12 mouse cellular contexts compared by ENCODE assay signal in the genomic region with DNA sequence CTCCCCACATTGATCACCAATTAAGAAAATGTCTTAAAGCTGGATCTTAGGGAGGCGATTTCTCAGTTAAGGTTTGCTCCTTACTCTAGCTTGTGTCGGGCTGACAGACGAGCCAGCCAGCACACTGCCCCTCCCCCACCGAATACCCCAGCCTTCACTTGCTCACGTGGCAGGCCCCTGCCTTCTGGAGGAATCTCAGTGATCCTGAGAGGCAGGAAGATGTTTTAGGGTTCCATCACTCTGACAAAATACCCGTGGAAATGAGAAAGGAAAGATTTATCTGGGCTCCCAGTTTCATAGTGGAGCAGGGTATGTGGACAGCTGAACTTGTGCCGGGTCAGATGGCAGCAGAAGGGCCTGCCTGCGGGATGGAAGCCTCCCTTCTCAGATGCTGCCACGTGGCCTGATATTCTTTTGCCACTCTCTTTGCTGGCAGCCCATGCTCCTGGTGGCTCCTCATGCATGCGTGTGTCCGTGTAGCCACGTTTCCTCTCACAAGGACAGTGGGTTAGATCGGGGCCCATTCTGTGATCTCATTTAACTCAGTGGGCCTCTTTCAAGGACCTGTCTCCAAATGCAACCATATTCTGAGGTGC. TPM values are rescaled to one million over a fixed set of nuclear protein-coding genes. Genes with fewer than 3 reads are reported as not detected.
A peak's percentile ranks its signal among the peaks of the same experiment; 100 is the strongest.
DNase-seq lines count a peak whose midpoint lies in the region; ATAC-seq and TF ChIP-seq lines count a peak whose summit lies in the region.
"Had no signal": no experiment of that assay in that cellular context is flagged by ENCODE, and none has a peak within 500 bp of the region (broad histone marks: within the 10 kb centered on the region; RNA-seq: fewer than 3 reads in every experiment).

No protein-coding gene starts in this region.

- peak; percentile 85 for DNase-seq in brain, embryonic 14.5 days (ENCODE audit: low read depth)
- peak; percentile 62 for DNase-seq in forebrain, postnatal 0 days
- DNase-seq in kidney, postnatal 10 days: no peak
- DNase-seq in adrenal gland, adult 2 months: no peak
- no peak for DNase-seq in liver
- DNase-seq: adrenal gland, postnatal 14 days; right cerebral cortex, adult 18-20 months had no signal

- H3K4me1 ChIP-seq in forebrain, postnatal 0 days (ENCODE audit: insufficient read depth): peaks cover 48% of the 10 kb centered on the region
- peaks cover 66% of the 10 kb centered on the region for H3K4me1 ChIP-seq in midbrain, embryonic 15.5 days

- H3K9me3 ChIP-seq in forebrain, postnatal 0 days (ENCODE audit: low read length): no peaks in the 10 kb centered on the region
- no peaks in the 10 kb centered on the region for H3K9me3 ChIP-seq in midbrain, embryonic 15.5 days
- H3K9me3 ChIP-seq: lung, embryonic 15.5 days had no signal

- WGBS in forebrain, postnatal 0 days: 18% methylated on average over 13 of the region's 13 CpGs
- 13% methylated on average over 13 of the region's 13 CpGs for WGBS in midbrain, embryonic 15.5 days

- no peak for TF ChIP-seq CTCF in C2C12 (IDR thresholded peaks at IDR 0.05; ENCODE audit: control insufficient read depth, insufficient read depth, insufficient read length)
- no peak for TF ChIP-seq CTCF in brain, embryonic 14.5 days (IDR thresholded peaks at IDR 0.05; ENCODE audit: borderline replicate concordance, extremely low read depth, insufficient read depth, insufficient read length)
- no peak for TF ChIP-seq CTCF in forebrain, postnatal 0 days (IDR thresholded peaks at IDR 0.05; ENCODE audit: low read depth)

- no peaks in the 10 kb centered on the region for H3K79me3 ChIP-seq in C2C12 (ENCODE audit: low read depth)

- H3K9ac ChIP-seq in forebrain, postnatal 0 days: no peak overlapping the region
- no peak overlapping the region; the same call in 1 of the 2 replicates for H3K9ac ChIP-seq in midbrain, embryonic 15.5 days
- H3K9ac ChIP-seq: lung, embryonic 15.5 days had no signal

- peaks cover 5% of the 10 kb centered on the region for H3K27me3 ChIP-seq in C2C12 (ENCODE audit: control insufficient read depth, insufficient read depth, insufficient read length)
- H3K27me3 ChIP-seq in forebrain, postnatal 0 days (ENCODE audit: insufficient read depth, low read length): no peaks in the 10 kb centered on the region
- no peaks in the 10 kb centered on the region for H3K27me3 ChIP-seq in midbrain, embryonic 15.5 days (replicated peaks)
- H3K27me3 ChIP-seq: lung, embryonic 15.5 days had no signal

- H3ac ChIP-seq in C2C12 (ENCODE audit: control insufficient read depth, insufficient read length, low read depth): peak overlapping the region; percentile 5

- H3K4me2 ChIP-seq in forebrain, postnatal 0 days (ENCODE audit: low read depth): no peak overlapping the region
- peak overlapping the region; percentile 70; the same call in 1 of the 2 replicates for H3K4me2 ChIP-seq in midbrain, embryonic 15.5 days

- H3K27ac ChIP-seq in forebrain, postnatal 0 days (ENCODE audit: low read depth, low read length): peak overlapping the region; percentile 91
- peak overlapping the region; percentile 100 for H3K27ac ChIP-seq in midbrain, embryonic 15.5 days

- ATAC-seq in forebrain, postnatal 0 days: no peak
- ATAC-seq in midbrain, embryonic 15.5 days (replicated peaks): no peak

- no peak for TF ChIP-seq POLR2A in brain, embryonic 14.5 days (IDR thresholded peaks at IDR 0.05; ENCODE audit: borderline replicate concordance, extremely low read depth, insufficient read depth, insufficient read length, poor library complexity, severe bottlenecking)

- H3K79me2 ChIP-seq in C2C12 (ENCODE audit: control insufficient read depth, insufficient read depth): no peaks in the 10 kb centered on the region

- no peak overlapping the region for H3K4me3 ChIP-seq in C2C12 (ENCODE audit: insufficient read depth, poor library complexity, severe bottlenecking)
- no peak overlapping the region for H3K4me3 ChIP-seq in forebrain, postnatal 0 days (ENCODE audit: low read depth, low read length)
- no peak overlapping the region for H3K4me3 ChIP-seq in midbrain, embryonic 15.5 days

- H3K36me3 ChIP-seq in C2C12 (ENCODE audit: control insufficient read depth, insufficient read depth): no peaks in the 10 kb centered on the region
- no peaks in the 10 kb centered on the region for H3K36me3 ChIP-seq in forebrain, postnatal 0 days (ENCODE audit: insufficient read depth)
- H3K36me3 ChIP-seq in midbrain, embryonic 15.5 days (replicated peaks): no peaks in the 10 kb centered on the region
- H3K36me3 ChIP-seq: lung, embryonic 15.5 days had no signal

TF ChIP-seq in C2C12, 6 proteins besides CTCF, POLR2A, EP300 and RAD21:
- no peak for TF ChIP-seq MAX (IDR thresholded peaks at IDR 0.05)
- TF ChIP-seq CEBPB (IDR thresholded peaks at IDR 0.05; ENCODE audit: low read depth): no peak
- no peak for TF ChIP-seq FOSL1 (IDR thresholded peaks at IDR 0.05; ENCODE audit: insufficient read depth, low read length, poor library complexity, severe bottlenecking)
- TF ChIP-seq USF1 (IDR thresholded peaks at IDR 0.05; ENCODE audit: low read depth): no peak
- no peak for TF ChIP-seq MYOD1 (IDR thresholded peaks at IDR 0.05; ENCODE audit: control insufficient read depth, insufficient read length, low read depth)
- no peak for TF ChIP-seq MYOG (IDR thresholded peaks at IDR 0.05; ENCODE audit: control insufficient read depth, extremely low read depth, insufficient read length)

RNA-seq across cellular contexts. Expression of a gene that starts 14.9 kb away (rescaled TPM):
- polyA plus RNA-seq in C2C12 (2012; fragmentation: generic; extraction: Trizol): 0.05 TPM
- 0.81 and 1.4 TPM in 2 replicates for polyA plus RNA-seq in brain, embryonic 14.5 days (2012; rRNA removed)
- total RNA-seq in forebrain, postnatal 0 days (2014; rRNA removed): 0.69 and 1.8 TPM in 2 replicates
- 0.51 and 0.60 TPM in 2 replicates for polyA plus RNA-seq in forebrain, postnatal 0 days (2015; fragmentation: Nextera tagmentation; extraction: Ambion mirVana)
- 0.64 and 0.97 TPM in 2 replicates for polyA plus RNA-seq in midbrain, embryonic 15.5 days (2015; fragmentation: Nextera tagmentation; extraction: Ambion mirVana)
- not detected for total RNA-seq in adrenal gland, adult 2 months (2021)
- polyA plus RNA-seq in adrenal gland, adult 2 months (2012; rRNA removed): not detected in 2 replicates
- total RNA-seq: adrenal gland, postnatal 14 days; gastrocnemius, adult 8-10 months; MEL had no signal

RNA-seq across cellular contexts. Expression of a gene that starts 33.5 kb away (rescaled TPM):
- polyA plus RNA-seq in C2C12 (2012; fragmentation: generic; extraction: Trizol): 0.16 TPM
- polyA plus RNA-seq in brain, embryonic 14.5 days (2012; rRNA removed): 21.3 and 29.3 TPM in 2 replicates
- 22.8 and 24.0 TPM in 2 replicates for total RNA-seq in forebrain, postnatal 0 days (2014; rRNA removed)
- polyA plus RNA-seq in forebrain, postnatal 0 days (2015; fragmentation: Nextera tagmentation; extraction: Ambion mirVana): 11.1 and 15.6 TPM in 2 replicates
- polyA plus RNA-seq in midbrain, embryonic 15.5 days (2015; fragmentation: Nextera tagmentation; extraction: Ambion mirVana): 19.1 and 19.9 TPM in 2 replicates
- under 1 TPM; 0.14 to 0.49 TPM for total RNA-seq in adrenal gland, adult 2 months (2021)
- 0.25 and 0.38 TPM in 2 replicates for polyA plus RNA-seq in adrenal gland, adult 2 months (2012; rRNA removed)

RNA-seq across cellular contexts. Expression of a gene that starts 59.8 kb away (rescaled TPM):
- polyA plus RNA-seq in C2C12 (2012; fragmentation: generic; extraction: Trizol): 51.6 TPM
- 156 and 229 TPM in 2 replicates for polyA plus RNA-seq in brain, embryonic 14.5 days (2012; rRNA removed)
- total RNA-seq in forebrain, postnatal 0 days (2014; rRNA removed): 119 and 138 TPM in 2 replicates
- polyA plus RNA-seq in forebrain, postnatal 0 days (2015; fragmentation: Nextera tagmentation; extraction: Ambion mirVana): 196 and 226 TPM in 2 replicates
- polyA plus RNA-seq in midbrain, embryonic 15.5 days (2015; fragmentation: Nextera tagmentation; extraction: Ambion mirVana): 191 and 200 TPM in 2 replicates
- 10 to 100 TPM; 32.8 to 39.7 TPM for total RNA-seq in adrenal gland, adult 2 months (2021)
- polyA plus RNA-seq in adrenal gland, adult 2 months (2012; rRNA removed): 108 and 123 TPM in 2 replicates

Comparison
In these comparisons a context has a peak if more than half of its experiments do, and no peak if none do; other contexts are left out.
1. DNase-seq: peak in brain, embryonic 14.5 days (single experiment) and forebrain, postnatal 0 days (single experiment); none in kidney, postnatal 10 days (single experiment), adrenal gland, adult 2 months (single experiment) and liver (single experiment).